Mouse (Mus musculus): ENCODE measurements around the gene Plekhm3.

GRCm38 (mm10) chr1:64924283-64924682, 32.3 kb downstream of the Plekhm3 start:
- TF ChIP-seq GATA1 (IDR thresholded peaks at IDR 0.05; ENCODE audit: low read length) (no peak), TAL1 (IDR thresholded peaks at IDR 0.05; ENCODE audit: low read length) (no peak)

Data from erythroblast, embryonic 14.5 days (primary cell).